Comparison of ENCODE assay signal across 10 mouse cellular contexts in genomic region chr5:113372995-113373950, GRCm38 (mm10). TPM values are rescaled to one million over a fixed set of nuclear protein-coding genes. Genes with fewer than 3 reads are reported as not detected.
DNase-seq lines count a peak whose midpoint lies in the region; ATAC-seq and TF ChIP-seq lines count a peak whose summit lies in the region.
"Had no signal": no experiment of that assay in that cellular context is flagged by ENCODE, and none has a peak within 500 bp of the region (broad histone marks: within the 10 kb centered on the region; RNA-seq: fewer than 3 reads in every experiment).

No protein-coding gene starts in this region.

- H3K9me3 ChIP-seq in forebrain, postnatal 0 days (ENCODE audit: low read length): no peaks in the 10 kb centered on the region
- H3K9me3 ChIP-seq in midbrain, embryonic 14.5 days (ENCODE audit: control insufficient read depth, low read length): no peaks in the 10 kb centered on the region
- no peaks in the 10 kb centered on the region for H3K9me3 ChIP-seq in stomach, postnatal 0 days (ENCODE audit: control insufficient read depth, low read length)
- H3K9me3 ChIP-seq: liver, embryonic 15.5 days had no signal

- H3K9ac ChIP-seq in forebrain, postnatal 0 days: peak overlapping the region; percentile 49
- H3K9ac ChIP-seq in midbrain, embryonic 14.5 days (replicated peaks; ENCODE audit: low read length): peak overlapping the region; percentile 46
- no peak overlapping the region for H3K9ac ChIP-seq in stomach, postnatal 0 days (ENCODE audit: low read length)
- H3K9ac ChIP-seq: liver, embryonic 15.5 days had no signal

- H3K4me1 ChIP-seq in forebrain, postnatal 0 days (ENCODE audit: insufficient read depth): 0 out of 2 replicates have a peak, but pooled peaks cover 4% of the 10 kb centered on the region
- peaks cover 11% of the 10 kb centered on the region for H3K4me1 ChIP-seq in midbrain, embryonic 14.5 days (ENCODE audit: control insufficient read depth, insufficient read depth, low read length)
- H3K4me1 ChIP-seq in stomach, postnatal 0 days (replicated peaks; ENCODE audit: control insufficient read depth, insufficient read depth): no peaks in the 10 kb centered on the region
- H3K4me1 ChIP-seq: liver, embryonic 15.5 days had no signal

- 3% methylated on average over 33 of the region's 33 CpGs for WGBS in forebrain, postnatal 0 days
- WGBS in midbrain, embryonic 14.5 days: 2% methylated on average over 33 of the region's 33 CpGs
- 5% methylated on average over 33 of the region's 33 CpGs for WGBS in stomach, postnatal 0 days

- peak; percentile 80 for ATAC-seq in forebrain, postnatal 0 days
- ATAC-seq in midbrain, embryonic 14.5 days (ENCODE audit: low FRiP score, low TSS enrichment): peak; percentile 63
- no peak for ATAC-seq in stomach, postnatal 0 days (ENCODE audit: low FRiP score, low TSS enrichment)

- peak overlapping the region; percentile 34 for H3K4me3 ChIP-seq in forebrain, postnatal 0 days (ENCODE audit: low read depth, low read length)
- peak overlapping the region; percentile 32 for H3K4me3 ChIP-seq in midbrain, embryonic 14.5 days (replicated peaks; ENCODE audit: low read depth, low read length)
- no peak overlapping the region for H3K4me3 ChIP-seq in stomach, postnatal 0 days (ENCODE audit: low read depth, low read length)
- H3K4me3 ChIP-seq: liver, embryonic 15.5 days had no signal

- H3K36me3 ChIP-seq in forebrain, postnatal 0 days (ENCODE audit: insufficient read depth): no peaks in the 10 kb centered on the region
- no peaks in the 10 kb centered on the region for H3K36me3 ChIP-seq in midbrain, embryonic 14.5 days (ENCODE audit: control insufficient read depth, insufficient read depth, low read length)
- H3K36me3 ChIP-seq in stomach, postnatal 0 days (ENCODE audit: control insufficient read depth, insufficient read depth, low read length): no peaks in the 10 kb centered on the region
- H3K36me3 ChIP-seq: liver, embryonic 15.5 days had no signal

- peak; percentile 21 for DNase-seq in gastrocnemius, adult 18-20 months (ENCODE audit: low spot score)
- DNase-seq in gastrocnemius, adult 8-10 months (ENCODE audit: low spot score in 2 of 2): no peak
- DNase-seq in cerebellum, adult 18-20 months: peak; percentile 81 to 90
- peak; percentile 90 for DNase-seq in forebrain, postnatal 0 days
- DNase-seq in hindlimb bud, embryonic 11.5 days (ENCODE audit: extremely low spot score, low read depth, low spot score): peak; percentile 69
- peak; percentile 78 to 90 for DNase-seq in left cerebral cortex, postnatal 14 days (ENCODE audit: low spot score in 2 of 2)
- peak; percentile 89 for DNase-seq in midbrain, embryonic 14.5 days
- peak; percentile 47 for DNase-seq in stomach, postnatal 0 days (ENCODE audit: low spot score)

- peak overlapping the region; percentile 16; the same call in 1 of the 2 replicates for H3K27ac ChIP-seq in forebrain, postnatal 0 days (ENCODE audit: low read depth, low read length)
- H3K27ac ChIP-seq in midbrain, embryonic 14.5 days (replicated peaks; ENCODE audit: low read depth, low read length): peak overlapping the region; percentile 73
- H3K27ac ChIP-seq in stomach, postnatal 0 days (replicated peaks): no peak overlapping the region
- H3K27ac ChIP-seq: liver, embryonic 15.5 days had no signal

- peak overlapping the region; percentile 47 for H3K4me2 ChIP-seq in forebrain, postnatal 0 days (ENCODE audit: low read depth)
- peak overlapping the region; percentile 64 for H3K4me2 ChIP-seq in midbrain, embryonic 14.5 days (ENCODE audit: low read length)
- no peak overlapping the region for H3K4me2 ChIP-seq in stomach, postnatal 0 days (replicated peaks; ENCODE audit: low read depth)
- H3K4me2 ChIP-seq: liver, embryonic 15.5 days had no signal

- no peak for TF ChIP-seq EP300 in stomach, postnatal 0 days (optimal IDR thresholded peaks at IDR 0.05)

- TF ChIP-seq CTCF in forebrain, postnatal 0 days (IDR thresholded peaks at IDR 0.05; ENCODE audit: low read depth): peak; percentile 91
- peak; percentile 85 for TF ChIP-seq CTCF in stomach, postnatal 0 days (IDR thresholded peaks at IDR 0.05; ENCODE audit: low read depth)

- intact Hi-C loops in left cerebral cortex, postnatal 14 days (cut with DNase I): loop anchor here (5.0 kb wide), 2 partner anchors 99 to 219 kb away; no protein-coding TSS in a partner anchor

- no peaks in the 10 kb centered on the region for H3K27me3 ChIP-seq in forebrain, postnatal 0 days (ENCODE audit: insufficient read depth, low read length)
- no peaks in the 10 kb centered on the region for H3K27me3 ChIP-seq in midbrain, embryonic 14.5 days (ENCODE audit: control insufficient read depth, insufficient read depth, low read length)
- no peaks in the 10 kb centered on the region; the same call in 1 of the 2 replicates for H3K27me3 ChIP-seq in stomach, postnatal 0 days (ENCODE audit: control insufficient read depth, insufficient read depth, low read length)

RNA-seq across cellular contexts. Expression of gene Aym1, which starts 16.2 kb away (rescaled TPM):
- not detected for total RNA-seq in gastrocnemius, adult 18-20 months (2021)
- not detected for total RNA-seq in gastrocnemius, adult 8-10 months (2022)
- not detected in 2 replicates for total RNA-seq in forebrain, postnatal 0 days (2014; rRNA removed)
- polyA plus RNA-seq in forebrain, postnatal 0 days (2015; fragmentation: Nextera tagmentation; extraction: Ambion mirVana): not detected in 2 replicates
- not detected for total RNA-seq in left cerebral cortex, postnatal 14 days (2021)
- polyA plus RNA-seq in midbrain, embryonic 14.5 days (2014; fragmentation: Nextera tagmentation; extraction: Ambion mirVana): not detected in 2 replicates
- polyA plus RNA-seq in stomach, postnatal 0 days (2015; fragmentation: Nextera tagmentation; extraction: Ambion mirVana): not detected in 2 replicates
- polyA plus RNA-seq: C2C12; liver, embryonic 15.5 days had no signal

Comparison
In these comparisons a context has a peak if more than half of its experiments do, and no peak if none do; other contexts are left out.
1. DNase-seq: peak in gastrocnemius, adult 18-20 months (single experiment), cerebellum, adult 18-20 months (2 of 2), forebrain, postnatal 0 days (single experiment), hindlimb bud, embryonic 11.5 days (single experiment), left cerebral cortex, postnatal 14 days (2 of 2), midbrain, embryonic 14.5 days (single experiment) and stomach, postnatal 0 days (single experiment); none in gastrocnemius, adult 8-10 months (0 of 2).